ENCODE assay signal across 8 mouse cellular contexts in genomic region chrX:56340305-56340704, GRCm38 (mm10). TPM values are rescaled to one million over a fixed set of nuclear protein-coding genes. Genes with fewer than 3 reads are reported as not detected.
A peak's percentile ranks its signal among the peaks of the same experiment; 100 is the strongest.
DNase-seq lines count a peak whose midpoint lies in the region; ATAC-seq and TF ChIP-seq lines count a peak whose summit lies in the region.

No protein-coding gene starts in this region.

- DNase-seq in hindbrain, embryonic 10.5 days (ENCODE audit: low spot score) = peak; percentile 16
- peak; percentile 8 for DNase-seq in thymus, postnatal 0 days (ENCODE audit: low spot score)
- DNase-seq in thymus, adult 2 months = no peak
- peak; percentile 17 for DNase-seq in embryo, embryonic 11.5 days (ENCODE audit: low read depth, low spot score)
- DNase-seq in lung, postnatal 14 days = peak; percentile 4
- DNase-seq in cerebellum, adult 2 months = no peak

- H3K27me3 ChIP-seq in hindbrain, embryonic 10.5 days (ENCODE audit: insufficient read depth, poor library complexity, severe bottlenecking) = no peaks in the 10 kb centered on the region
- H3K27me3 ChIP-seq in hindbrain, embryonic 13.5 days = no peaks in the 10 kb centered on the region
- H3K27me3 ChIP-seq in thymus, adult 2 months (ENCODE audit: control insufficient read depth, insufficient read depth, low read length) = no peaks in the 10 kb centered on the region
- no peaks in the 10 kb centered on the region for H3K27me3 ChIP-seq in cerebellum, adult 2 months (ENCODE audit: control insufficient read depth, insufficient read depth, low read length)

- H3K36me3 ChIP-seq in hindbrain, embryonic 10.5 days = no peaks in the 10 kb centered on the region
- no peaks in the 10 kb centered on the region for H3K36me3 ChIP-seq in hindbrain, embryonic 13.5 days
- H3K36me3 ChIP-seq in thymus, adult 2 months (ENCODE audit: control insufficient read depth, insufficient read depth, low read length) = no peaks in the 10 kb centered on the region

- H3K9ac ChIP-seq in hindbrain, embryonic 13.5 days = no peak overlapping the region

- H3K4me3 ChIP-seq in hindbrain, embryonic 10.5 days = no peak overlapping the region
- no peak overlapping the region for H3K4me3 ChIP-seq in hindbrain, embryonic 13.5 days
- no peak overlapping the region for H3K4me3 ChIP-seq in thymus, adult 2 months (ENCODE audit: control insufficient read depth, insufficient read depth, low read length)
- no peak overlapping the region for H3K4me3 ChIP-seq in cerebellum, adult 2 months (replicated peaks; ENCODE audit: insufficient read depth, low read depth, low read length)

- ATAC-seq in hindbrain, embryonic 13.5 days (ENCODE audit: low FRiP score) = no peak
- ATAC-seq in monocyte, adult 5-6 weeks (replicated peaks; ENCODE audit: insufficient number of reproducible peaks, low FRiP score, low TSS enrichment, poor library complexity, severe bottlenecking) = no peak

- TF ChIP-seq CTCF in thymus, adult 2 months (IDR thresholded peaks at IDR 0.05; ENCODE audit: borderline replicate concordance, control insufficient read depth, extremely low read depth, insufficient read depth, low read length, poor library complexity) = no peak
- no peak for TF ChIP-seq CTCF in cerebellum, adult 2 months (IDR thresholded peaks at IDR 0.05; ENCODE audit: borderline replicate concordance, insufficient read depth, low read depth, low read length)

- H3K9me3 ChIP-seq in hindbrain, embryonic 10.5 days = no peaks in the 10 kb centered on the region
- no peaks in the 10 kb centered on the region for H3K9me3 ChIP-seq in hindbrain, embryonic 13.5 days

- H3K4me2 ChIP-seq in hindbrain, embryonic 13.5 days = no peak overlapping the region

- no peak for TF ChIP-seq POLR2A in thymus, adult 2 months (IDR thresholded peaks at IDR 0.05; ENCODE audit: control insufficient read depth, extremely low read depth, insufficient read depth, low read length, poor library complexity)
- no peak for TF ChIP-seq POLR2A in cerebellum, adult 2 months (IDR thresholded peaks at IDR 0.05; ENCODE audit: borderline replicate concordance, insufficient read depth, low read length)

- no peak overlapping the region for H3K27ac ChIP-seq in hindbrain, embryonic 10.5 days
- no peak overlapping the region for H3K27ac ChIP-seq in hindbrain, embryonic 13.5 days
- H3K27ac ChIP-seq in thymus, adult 2 months (ENCODE audit: control insufficient read depth, insufficient read depth, low read length) = no peak overlapping the region
- H3K27ac ChIP-seq in cerebellum, adult 2 months (ENCODE audit: insufficient read depth, low read length) = no peak overlapping the region

- H3K4me1 ChIP-seq in hindbrain, embryonic 10.5 days (replicated peaks) = no peaks in the 10 kb centered on the region
- no peaks in the 10 kb centered on the region for H3K4me1 ChIP-seq in hindbrain, embryonic 13.5 days (replicated peaks)
- no peaks in the 10 kb centered on the region for H3K4me1 ChIP-seq in thymus, adult 2 months (replicated peaks; ENCODE audit: control insufficient read depth, insufficient read depth, low read length)
- no peaks in the 10 kb centered on the region for H3K4me1 ChIP-seq in cerebellum, adult 2 months (ENCODE audit: control insufficient read depth, insufficient read depth, low read length)

RNA-seq across cellular contexts. Expression of gene Zfp449, which starts 5.9 kb away (rescaled TPM):
- 5.2 and 6.1 TPM in 2 replicates for polyA plus RNA-seq in hindbrain, embryonic 10.5 days (2016; fragmentation: Nextera tagmentation; extraction: Ambion mirVana)
- polyA plus RNA-seq in hindbrain, embryonic 13.5 days (2015; fragmentation: Nextera tagmentation; extraction: Ambion mirVana) = 5.4 and 5.5 TPM in 2 replicates
- 1.2 and 1.3 TPM in 2 replicates for polyA plus RNA-seq in thymus, postnatal 0 days (2015; fragmentation: Nextera tagmentation; extraction: Ambion mirVana)
- polyA plus RNA-seq in thymus, adult 2 months (2012; rRNA removed) = 0.36 and 0.42 TPM in 2 replicates
- total RNA-seq in monocyte, adult 5-6 weeks (2017) = 0.29 TPM in 1 of 3 replicates, not detected in the others
- 2.5 and 3.3 TPM in 2 replicates for polyA plus RNA-seq in cerebellum, adult 2 months (2012; rRNA removed)

RNA-seq across cellular contexts. Expression of gene Smim10l2a, which starts 34.1 kb away (rescaled TPM):
- polyA plus RNA-seq in hindbrain, embryonic 10.5 days (2016; fragmentation: Nextera tagmentation; extraction: Ambion mirVana) = 4.1 and 4.5 TPM in 2 replicates
- polyA plus RNA-seq in hindbrain, embryonic 13.5 days (2015; fragmentation: Nextera tagmentation; extraction: Ambion mirVana) = 20.4 and 20.7 TPM in 2 replicates
- polyA plus RNA-seq in thymus, postnatal 0 days (2015; fragmentation: Nextera tagmentation; extraction: Ambion mirVana) = 1.0 and 1.4 TPM in 2 replicates
- 0.83 and 0.86 TPM in 2 replicates for polyA plus RNA-seq in thymus, adult 2 months (2012; rRNA removed)
- total RNA-seq in monocyte, adult 5-6 weeks (2017) = 0.19 TPM in 1 of 3 replicates, not detected in the others
- polyA plus RNA-seq in cerebellum, adult 2 months (2012; rRNA removed) = 17.3 and 18.9 TPM in 2 replicates

Comparison
In these comparisons a context has a peak if more than half of its experiments do, and no peak if none do; other contexts are left out.
1. DNase-seq: peak in hindbrain, embryonic 10.5 days (single experiment), thymus, postnatal 0 days (single experiment), embryo, embryonic 11.5 days (single experiment) and lung, postnatal 14 days (single experiment); none in thymus, adult 2 months (single experiment) and cerebellum, adult 2 months (0 of 2).